Mouse (Mus musculus) CD4-positive, CD25-positive, alpha-beta regulatory T cell (primary cell): ENCODE results near the gene Gm9045. TPM values are rescaled to one million over a fixed set of nuclear protein-coding genes. Genes with fewer than 3 reads are reported as not detected.

Experiments used
- polyA plus RNA-seq: library from polyadenylated mRNA; unstranded; fragments of 100-300 nt; shearing (Covaris generic); gene quantifications from one replicate; pipeline ENCODE4 v1.2.1, GENCODE M21; 2017

The Gm9045 gene
- polyA plus RNA-seq = not detected

GRCm38 (mm10) chr10:118337731-118338130 lies at the start of gene Gm9045:
TSS of gene Gm9045 (minus strand) at chr10:118337831.

GRCm38 (mm10) chr10:118354005-118354404 lies 16.4 kb upstream of the Gm9045 start, which contains the start of gene Gm9049:
TSS of gene Gm9049 (minus strand) at chr10:118354105.

GRCm38 (mm10) chr10:118348579-118348978 lies 10.9 kb upstream of the Gm9045 start, which contains the start of gene Gm9048:
TSS of gene Gm9048 (minus strand) at chr10:118348679.

DNA sequence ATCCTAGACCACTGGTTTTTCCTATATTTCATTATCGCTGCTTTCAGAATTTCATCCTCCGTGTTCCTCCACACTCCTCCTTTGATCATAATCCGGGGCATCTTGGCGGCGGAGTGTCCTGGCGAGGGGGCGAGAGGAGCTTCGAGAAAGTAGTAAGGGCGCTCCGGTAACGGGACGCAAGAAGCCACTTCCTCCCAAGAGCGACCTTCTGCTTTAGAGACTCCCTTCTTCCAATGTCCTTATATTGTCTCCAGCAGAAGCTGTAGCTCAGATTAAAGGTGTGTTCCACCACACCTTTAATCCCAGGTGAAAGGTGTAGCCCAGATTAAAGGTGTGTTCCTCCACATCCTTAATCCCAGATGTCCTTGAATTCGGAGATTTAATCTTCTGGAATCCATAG lies 5.5 kb upstream of the Gm9045 start, which contains the start of gene Gm9046:
Gm9046 (minus strand) TSS at position 101 of the 400 bp plus-strand sequence.

DNA sequence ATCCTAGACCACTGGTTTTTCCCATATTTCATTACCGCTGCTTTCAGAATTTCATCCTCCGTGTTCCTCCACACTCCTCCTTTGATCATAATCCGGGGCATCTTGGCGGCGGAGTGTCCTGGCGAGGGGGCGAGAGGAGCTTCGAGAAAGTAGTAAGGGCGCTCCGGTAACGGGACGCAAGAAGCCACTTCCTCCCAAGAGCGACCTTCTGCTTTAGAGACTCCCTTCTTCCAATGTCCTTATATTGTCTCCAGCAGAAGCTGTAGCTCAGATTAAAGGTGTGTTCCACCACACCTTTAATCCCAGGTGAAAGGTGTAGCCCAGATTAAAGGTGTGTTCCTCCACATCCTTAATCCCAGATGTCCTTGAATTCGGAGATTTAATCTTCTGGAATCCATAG lies 5.3 kb downstream of the Gm9045 start, which contains the start of gene Gm9044:
Gm9044 (minus strand) TSS at position 101 of the 400 bp plus-strand sequence.

GRCm38 (mm10) chr10:118326869-118327268 lies 10.8 kb downstream of the Gm9045 start, which contains the start of gene Gm9040:
TSS of gene Gm9040 (minus strand) at chr10:118326969.

DNA sequence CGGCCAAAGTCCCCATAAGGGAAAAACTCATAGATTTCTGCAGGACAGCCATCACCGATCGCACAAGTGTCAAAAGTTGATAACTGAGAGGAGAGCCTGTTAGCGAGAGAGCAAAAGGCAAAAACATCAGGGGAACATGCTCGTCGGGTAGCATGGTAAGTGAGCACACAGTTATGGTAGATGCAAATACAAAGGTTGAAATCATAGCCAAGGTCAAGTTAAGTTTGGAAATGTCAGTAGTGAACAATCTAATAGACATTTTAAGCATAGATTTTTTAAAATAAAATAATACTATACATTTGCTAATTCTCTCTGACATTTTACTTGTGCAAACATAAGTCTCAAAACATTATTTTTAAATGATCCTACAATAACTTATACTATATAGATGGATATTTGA lies 42.7 kb downstream of the Gm9045 start, which contains the start of gene Iltifb:
Iltifb (minus strand) TSS at position 101 of the 400 bp plus-strand sequence.

Other genes starting within 250 kb of the Gm9045 start
- 8.4 TPM for gene Mdm1, start 196.0 kb downstream of the Gm9045 start, polyA plus RNA-seq
- gene Il22, start 132.9 kb downstream of the Gm9045 start, polyA plus RNA-seq = not detected
- gene Gm32717, start 97.1 kb downstream of the Gm9045 start, polyA plus RNA-seq = 0.08 TPM
- gene Gm32802, start 79.1 kb downstream of the Gm9045 start, polyA plus RNA-seq = 0.08 TPM
- gene Iltifb, start 42.8 kb downstream of the Gm9045 start, polyA plus RNA-seq = not detected
- gene Gm9040, start 10.9 kb downstream of the Gm9045 start, polyA plus RNA-seq = 0.20 TPM
- 0.20 TPM for gene Gm9044, start 5.4 kb downstream of the Gm9045 start, polyA plus RNA-seq
- not detected for gene Gm9046, start 5.4 kb upstream of the Gm9045 start, polyA plus RNA-seq
- not detected for gene Gm9048, start 10.8 kb upstream of the Gm9045 start, polyA plus RNA-seq
- gene Gm9049, start 16.3 kb upstream of the Gm9045 start, polyA plus RNA-seq = not detected
- 4.5 TPM for gene Ifng, start 103.2 kb upstream of the Gm9045 start, polyA plus RNA-seq